Mouse (Mus musculus): ENCODE measurements around the gene Tbc1d8b. TPM values are rescaled to one million over a fixed set of nuclear protein-coding genes. Genes with fewer than 3 reads are reported as not detected.

Tbc1d8b gene
- polyA plus RNA-seq (2014; fragmentation: Nextera tagmentation; extraction: Ambion mirVana), result 3.3 and 3.7 TPM in 2 replicates

DNA sequence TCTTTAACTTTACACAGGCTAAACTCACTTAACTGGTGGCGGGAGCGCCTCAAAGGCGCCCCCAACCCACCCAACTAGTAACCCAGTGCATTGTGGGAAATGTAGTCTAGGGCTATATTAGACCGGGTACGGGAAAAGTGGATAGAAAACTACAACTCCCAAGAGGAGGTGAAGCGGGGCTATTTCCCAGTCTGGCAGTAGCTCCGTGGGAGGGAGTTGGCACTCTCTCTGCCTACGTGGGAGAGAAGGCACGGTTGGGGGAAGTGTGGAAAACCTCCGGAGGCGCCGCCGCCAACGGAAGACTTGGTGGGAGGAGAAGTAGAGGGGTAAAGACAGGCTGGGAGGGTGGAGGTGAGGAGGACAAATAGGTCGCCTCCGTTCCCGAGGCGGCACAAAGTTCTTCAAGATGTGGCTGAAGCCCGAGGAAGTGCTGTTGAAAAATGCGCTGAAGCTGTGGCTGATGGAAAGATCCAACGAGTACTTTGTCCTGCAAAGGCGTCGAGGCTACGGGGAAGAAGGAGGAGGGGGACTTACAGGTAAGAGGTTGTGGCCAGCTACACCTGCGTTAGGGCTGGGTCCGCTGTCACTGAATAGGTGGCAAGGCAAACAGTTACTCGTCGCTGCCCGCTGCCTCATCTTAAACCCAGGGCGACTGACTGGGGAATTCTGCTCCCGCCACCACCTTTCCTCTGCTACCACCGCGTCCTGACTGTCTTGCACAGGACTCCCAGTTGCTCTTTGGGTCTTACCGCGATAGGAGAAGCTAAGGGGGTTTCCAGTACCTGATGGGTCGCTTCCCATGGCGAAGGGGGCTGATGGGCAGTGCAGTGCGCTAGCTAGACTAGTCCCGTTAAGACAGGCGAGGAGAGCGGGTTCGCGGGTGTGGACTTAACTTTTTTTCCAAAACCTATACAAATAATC lies at the start of gene Tbc1d8b:
TSS of gene Tbc1d8b (plus strand) at position 222 of the 921 bp plus-strand sequence.
- peak within 1 kb of the TSS; percentile 51 for H3K4me3 ChIP-seq (ENCODE audit: low read depth, low read length)
- no peaks in the 10 kb centered on the region for H3K4me1 ChIP-seq (ENCODE audit: control insufficient read depth, insufficient read depth, low read length)
- peak within 1 kb of the TSS; percentile 42 for H3K4me2 ChIP-seq (replicated peaks; ENCODE audit: low read depth, low read length)
- peak; percentile 98 for ATAC-seq (ENCODE audit: insufficient number of reproducible peaks, insufficient read depth, low FRiP score, low read depth)
- H3K36me3 ChIP-seq (ENCODE audit: control insufficient read depth, insufficient read depth, low read length), result no peaks in the 10 kb centered on the region
- H3K9ac ChIP-seq (replicated peaks; ENCODE audit: low read depth, low read length), result peak within 1 kb of the TSS; percentile 45; the same call in 1 of the 2 replicates
- WGBS, result 17% methylated on average over 43 of the region's 43 CpGs
- peak within 1 kb of the TSS; percentile 33; the same call in 1 of the 2 replicates for H3K27ac ChIP-seq (ENCODE audit: low read length)
- no peaks in the 10 kb centered on the region for H3K27me3 ChIP-seq (ENCODE audit: control insufficient read depth, insufficient read depth, low read length)
- no peaks in the 10 kb centered on the region for H3K9me3 ChIP-seq (ENCODE audit: control insufficient read depth, low read depth, low read length)

DNA sequence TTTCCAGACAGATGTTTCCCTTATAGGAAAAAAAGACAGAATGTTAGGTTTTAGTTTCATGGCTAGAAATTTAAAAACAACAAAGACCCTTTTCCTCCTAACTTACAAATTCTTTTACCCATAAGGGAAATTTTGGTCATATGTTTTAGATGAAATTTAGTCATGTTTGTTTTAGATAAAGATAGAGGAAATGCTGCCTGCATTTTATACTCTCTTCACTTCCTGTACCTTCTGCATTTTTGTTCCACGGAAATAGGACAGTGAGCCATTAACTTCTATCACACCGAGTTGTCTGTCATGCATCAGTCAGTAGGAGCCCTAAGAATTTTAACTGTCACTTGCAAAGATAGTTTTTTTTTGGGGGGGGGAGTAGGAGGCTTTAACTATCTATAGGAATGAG lies 45.1 kb upstream of the Tbc1d8b start:
- no peaks in the 10 kb centered on the region for H3K36me3 ChIP-seq (ENCODE audit: control insufficient read depth, insufficient read depth, low read length)
- 66% methylated on average over 2 of the region's 2 CpGs for WGBS
- no peaks in the 10 kb centered on the region for H3K4me1 ChIP-seq (ENCODE audit: control insufficient read depth, insufficient read depth, low read length)
- no peaks in the 10 kb centered on the region for H3K9me3 ChIP-seq (ENCODE audit: control insufficient read depth, low read depth, low read length)
- no peak for ATAC-seq (ENCODE audit: insufficient number of reproducible peaks, insufficient read depth, low FRiP score, low read depth)
- no peak overlapping the region for H3K27ac ChIP-seq (ENCODE audit: low read length)
- H3K4me2 ChIP-seq (replicated peaks; ENCODE audit: low read depth, low read length), result no peak overlapping the region
- no peaks in the 10 kb centered on the region for H3K27me3 ChIP-seq (ENCODE audit: control insufficient read depth, insufficient read depth, low read length)
- H3K4me3 ChIP-seq (ENCODE audit: low read depth, low read length), result no peak overlapping the region
- no peak overlapping the region for H3K9ac ChIP-seq (replicated peaks; ENCODE audit: low read depth, low read length)

DNA sequence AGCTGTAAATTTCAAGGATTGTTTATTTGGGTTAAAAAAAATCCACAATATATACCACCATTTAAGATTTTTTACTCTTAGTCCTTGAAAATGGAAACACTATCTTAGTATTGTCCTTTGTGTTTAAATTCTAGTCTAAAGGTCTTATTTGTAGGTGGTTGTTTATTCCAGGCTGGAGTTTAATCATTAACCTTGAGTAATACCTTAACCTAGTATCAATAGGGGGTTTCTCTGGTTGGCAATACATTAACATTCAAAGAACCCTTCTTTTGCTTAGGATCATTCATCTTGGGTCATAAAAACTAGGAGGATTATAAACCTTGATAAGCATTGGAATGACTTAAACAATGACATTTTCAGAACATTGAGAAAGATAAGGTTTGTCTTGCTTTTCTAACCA lies 44.4 kb upstream of the Tbc1d8b start:
- no peaks in the 10 kb centered on the region for H3K9me3 ChIP-seq (ENCODE audit: control insufficient read depth, low read depth, low read length)
- no peak overlapping the region for H3K27ac ChIP-seq (ENCODE audit: low read length)
- H3K4me1 ChIP-seq (ENCODE audit: control insufficient read depth, insufficient read depth, low read length), result no peaks in the 10 kb centered on the region
- no peak overlapping the region for H3K9ac ChIP-seq (replicated peaks; ENCODE audit: low read depth, low read length)
- H3K27me3 ChIP-seq (ENCODE audit: control insufficient read depth, insufficient read depth, low read length), result no peaks in the 10 kb centered on the region
- no peaks in the 10 kb centered on the region for H3K36me3 ChIP-seq (ENCODE audit: control insufficient read depth, insufficient read depth, low read length)
- no peak overlapping the region for H3K4me2 ChIP-seq (replicated peaks; ENCODE audit: low read depth, low read length)
- ATAC-seq (ENCODE audit: insufficient number of reproducible peaks, insufficient read depth, low FRiP score, low read depth), result no peak
- H3K4me3 ChIP-seq (ENCODE audit: low read depth, low read length), result no peak overlapping the region

DNA sequence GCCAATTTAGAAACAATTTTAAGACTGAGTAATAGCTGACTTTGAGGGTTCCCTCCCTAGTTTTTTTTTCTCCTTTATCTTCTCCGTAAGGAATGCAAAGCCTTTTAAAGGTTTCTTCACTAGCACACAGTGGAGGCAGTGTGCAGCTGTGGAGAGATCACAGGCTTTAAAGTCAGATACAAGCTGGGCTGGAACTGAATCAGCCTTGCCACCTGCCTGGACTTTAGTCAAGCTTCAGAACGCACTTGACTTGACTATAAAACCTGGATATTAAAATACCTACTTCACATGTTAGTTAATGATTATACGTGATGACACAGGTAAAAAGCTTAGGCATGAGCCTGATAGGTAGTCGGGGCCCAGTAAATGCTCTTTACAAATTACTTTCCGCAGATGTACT lies 32.6 kb upstream of the Tbc1d8b start:
- Histone ChIP-seq H3K27me3 (ENCODE audit: control insufficient read depth, insufficient read depth, low read length) (no peaks in the 10 kb centered on the region), H3K9me3 (ENCODE audit: control insufficient read depth, low read depth, low read length) (no peaks in the 10 kb centered on the region), H3K36me3 (ENCODE audit: control insufficient read depth, insufficient read depth, low read length) (no peaks in the 10 kb centered on the region), H3K4me3 (ENCODE audit: low read depth, low read length) (no peak overlapping the region), H3K27ac (ENCODE audit: low read length) (no peak overlapping the region), H3K4me1 (ENCODE audit: control insufficient read depth, insufficient read depth, low read length) (no peaks in the 10 kb centered on the region), H3K9ac (replicated peaks; ENCODE audit: low read depth, low read length) (no peak overlapping the region), H3K4me2 (replicated peaks; ENCODE audit: low read depth, low read length) (no peak overlapping the region)
- 70% methylated on average over 5 of the region's 5 CpGs for WGBS
- no peak for ATAC-seq (ENCODE audit: insufficient number of reproducible peaks, insufficient read depth, low FRiP score, low read depth)

DNA sequence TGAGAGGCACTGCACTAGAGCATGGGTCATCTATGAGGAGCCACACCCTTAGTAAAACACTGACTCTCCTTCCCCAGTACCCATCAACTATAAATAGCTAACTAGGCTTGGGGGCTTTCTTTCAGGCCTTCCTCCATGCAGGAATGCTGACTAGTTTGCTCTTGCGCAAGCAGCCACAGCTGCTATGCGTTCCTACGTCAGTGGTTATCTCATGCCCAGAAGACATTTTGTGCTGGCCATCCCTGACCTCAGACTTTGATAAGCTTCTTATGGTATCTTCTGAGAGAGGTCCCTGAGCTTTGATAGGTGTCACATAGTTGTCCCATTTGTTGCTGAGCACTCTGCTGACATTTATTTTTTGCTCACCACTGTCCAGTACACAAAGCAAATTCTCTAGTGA lies 31.5 kb upstream of the Tbc1d8b start:
- no peak overlapping the region for H3K9ac ChIP-seq (replicated peaks; ENCODE audit: low read depth, low read length)
- no peak for ATAC-seq (ENCODE audit: insufficient number of reproducible peaks, insufficient read depth, low FRiP score, low read depth)
- H3K9me3 ChIP-seq (ENCODE audit: control insufficient read depth, low read depth, low read length), result no peaks in the 10 kb centered on the region
- no peak overlapping the region for H3K4me3 ChIP-seq (ENCODE audit: low read depth, low read length)
- H3K27ac ChIP-seq (ENCODE audit: low read length), result no peak overlapping the region
- no peak overlapping the region for H3K4me2 ChIP-seq (replicated peaks; ENCODE audit: low read depth, low read length)
- no peaks in the 10 kb centered on the region for H3K27me3 ChIP-seq (ENCODE audit: control insufficient read depth, insufficient read depth, low read length)
- H3K4me1 ChIP-seq (ENCODE audit: control insufficient read depth, insufficient read depth, low read length), result no peaks in the 10 kb centered on the region
- no peaks in the 10 kb centered on the region for H3K36me3 ChIP-seq (ENCODE audit: control insufficient read depth, insufficient read depth, low read length)
- 75% methylated on average over 3 of the region's 3 CpGs for WGBS

DNA sequence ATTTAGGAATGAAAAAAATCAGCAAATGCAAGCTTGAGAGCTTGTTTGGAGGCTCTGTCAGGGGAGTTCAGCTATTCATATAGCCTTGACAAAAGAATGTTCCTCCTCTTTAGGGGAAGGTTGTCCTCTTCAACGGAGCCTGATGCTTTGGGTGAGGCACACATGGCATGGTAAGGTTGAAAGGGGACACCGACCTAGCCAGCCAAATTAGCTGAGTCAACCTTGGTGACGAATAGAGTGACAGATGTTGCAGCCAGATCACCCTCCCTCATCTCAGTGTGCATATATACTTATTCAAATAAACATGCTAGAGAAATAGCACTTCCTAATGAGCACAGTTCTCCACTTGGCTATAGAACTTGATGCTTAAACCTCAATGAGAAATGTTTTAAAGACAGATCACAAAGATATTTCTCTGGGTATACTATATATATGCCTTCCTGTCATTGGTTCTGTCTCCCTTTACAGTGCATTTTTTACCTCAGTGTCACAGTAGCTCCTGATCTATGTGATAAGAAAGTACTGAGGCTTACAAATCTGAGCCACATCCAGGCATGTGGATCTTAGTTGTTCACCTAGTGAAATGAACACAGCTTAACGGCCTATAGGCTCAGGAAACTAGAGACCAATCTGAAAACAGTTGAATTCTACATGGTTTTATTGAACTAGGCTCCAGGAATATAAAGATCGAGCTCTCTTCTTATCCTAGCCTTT lies 30.3 kb upstream of the Tbc1d8b start:
- Histone ChIP-seq H3K36me3 (ENCODE audit: control insufficient read depth, insufficient read depth, low read length) (no peaks in the 10 kb centered on the region), H3K27me3 (ENCODE audit: control insufficient read depth, insufficient read depth, low read length) (no peaks in the 10 kb centered on the region), H3K4me1 (ENCODE audit: control insufficient read depth, insufficient read depth, low read length) (no peaks in the 10 kb centered on the region), H3K27ac (ENCODE audit: low read length) (no peak overlapping the region), H3K9ac (replicated peaks; ENCODE audit: low read depth, low read length) (no peak overlapping the region), H3K4me3 (ENCODE audit: low read depth, low read length) (no peak overlapping the region), H3K4me2 (replicated peaks; ENCODE audit: low read depth, low read length) (no peak overlapping the region), H3K9me3 (ENCODE audit: control insufficient read depth, low read depth, low read length) (no peaks in the 10 kb centered on the region)
- 70% methylated on average over 5 of the region's 5 CpGs for WGBS
- ATAC-seq (ENCODE audit: insufficient number of reproducible peaks, insufficient read depth, low FRiP score, low read depth), result no peak

DNA sequence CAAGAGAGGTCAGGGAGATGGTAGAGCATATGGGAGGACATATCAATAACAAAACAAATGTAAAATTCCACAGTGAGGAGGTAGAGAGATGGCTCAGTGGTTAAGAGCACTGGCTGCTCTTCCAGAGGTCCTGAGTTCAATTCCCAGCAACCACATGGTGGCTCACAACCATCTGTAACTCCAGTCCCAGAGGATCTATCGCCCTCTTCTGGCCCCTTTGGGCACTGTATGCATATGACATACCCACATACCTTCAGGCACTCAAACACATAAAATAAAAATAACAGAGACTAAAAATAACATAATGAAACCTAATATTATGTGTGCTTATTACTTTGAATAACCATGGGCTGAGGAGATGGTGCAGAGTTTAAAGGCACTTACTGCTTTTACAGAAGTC lies 22.7 kb upstream of the Tbc1d8b start:
- Histone ChIP-seq H3K4me2 (replicated peaks; ENCODE audit: low read depth, low read length) (no peak overlapping the region), H3K4me3 (ENCODE audit: low read depth, low read length) (no peak overlapping the region), H3K27ac (ENCODE audit: low read length) (no peak overlapping the region), H3K36me3 (ENCODE audit: control insufficient read depth, insufficient read depth, low read length) (no peaks in the 10 kb centered on the region), H3K4me1 (ENCODE audit: control insufficient read depth, insufficient read depth, low read length) (no peaks in the 10 kb centered on the region), H3K9ac (replicated peaks; ENCODE audit: low read depth, low read length) (no peak overlapping the region), H3K27me3 (ENCODE audit: control insufficient read depth, insufficient read depth, low read length) (no peaks in the 10 kb centered on the region), H3K9me3 (ENCODE audit: control insufficient read depth, low read depth, low read length) (no peaks in the 10 kb centered on the region)
- 26% methylated on average over 1 of the region's 1 CpGs for WGBS
- no peak for ATAC-seq (ENCODE audit: insufficient number of reproducible peaks, insufficient read depth, low FRiP score, low read depth)

DNA sequence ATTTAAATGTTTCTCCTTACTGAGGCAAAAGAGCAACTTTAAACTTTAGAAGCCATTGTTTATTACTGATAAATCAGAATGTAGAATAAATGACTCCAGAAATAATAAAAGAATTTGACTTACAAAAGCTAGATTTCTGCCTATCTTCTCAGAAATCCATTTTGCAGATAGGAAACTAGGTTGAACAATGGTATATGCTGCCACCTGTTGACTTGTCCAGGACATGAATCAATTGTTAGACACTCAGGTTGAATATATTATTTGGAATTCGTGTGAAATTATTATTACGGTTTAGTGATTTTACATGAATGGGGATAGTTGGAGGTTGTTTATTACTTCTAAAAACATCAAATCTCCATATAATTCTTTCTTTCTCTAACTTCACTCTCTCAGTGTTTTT lies 19.0 kb upstream of the Tbc1d8b start:
- ATAC-seq (ENCODE audit: insufficient number of reproducible peaks, insufficient read depth, low FRiP score, low read depth), result no peak
- H3K4me3 ChIP-seq (ENCODE audit: low read depth, low read length), result no peak overlapping the region
- H3K27me3 ChIP-seq (ENCODE audit: control insufficient read depth, insufficient read depth, low read length), result no peaks in the 10 kb centered on the region
- H3K27ac ChIP-seq (ENCODE audit: low read length), result no peak overlapping the region
- no peaks in the 10 kb centered on the region for H3K36me3 ChIP-seq (ENCODE audit: control insufficient read depth, insufficient read depth, low read length)
- no peaks in the 10 kb centered on the region for H3K4me1 ChIP-seq (ENCODE audit: control insufficient read depth, insufficient read depth, low read length)
- no peaks in the 10 kb centered on the region for H3K9me3 ChIP-seq (ENCODE audit: control insufficient read depth, low read depth, low read length)
- no peak overlapping the region for H3K9ac ChIP-seq (replicated peaks; ENCODE audit: low read depth, low read length)
- no peak overlapping the region for H3K4me2 ChIP-seq (replicated peaks; ENCODE audit: low read depth, low read length)
- 76% methylated on average over 2 of the region's 2 CpGs for WGBS

All from stomach, embryonic 14.5 days (tissue).